Mouse (Mus musculus): Measurements from ENCODE around the gene Eif4b.

Gene Eif4b

GRCm38 (mm10) chr15:102073559-102074069 lies at the start of gene Eif4b:
Eif4b (plus strand) TSS chr15:102073773.
- DNase-seq (ENCODE audit: low spot score): peak; percentile 99

- DNase-seq (ENCODE audit: low spot score): no peak
These were observed 49.7 kb upstream of the Eif4b start for GRCm38 (mm10) chr15:102023888-102024287.

GRCm38 (mm10) chr15:102025136-102025872 lies 48.3 kb upstream of the Eif4b start:
- DNase-seq (ENCODE audit: low spot score): peak; percentile 92

- peak; percentile 90 for DNase-seq (ENCODE audit: low spot score)
These were observed 47.1 kb upstream of the Eif4b start for GRCm38 (mm10) chr15:102026430-102026829.

- peak; percentile 89 for DNase-seq (ENCODE audit: low spot score)
These were observed 45.5 kb upstream of the Eif4b start, which contains the start of gene Krt18 for GRCm38 (mm10) chr15:102028040-102028439. Krt18 (plus strand) TSS chr15:102028180.

GRCm38 (mm10) chr15:102034121-102035053 lies 39.2 kb upstream of the Eif4b start:
- DNase-seq (ENCODE audit: low spot score): peak; percentile 64

- DNase-seq (ENCODE audit: low spot score): peak; percentile 11
These were observed 33.3 kb upstream of the Eif4b start for GRCm38 (mm10) chr15:102040277-102040676.

GRCm38 (mm10) chr15:102041951-102042350 lies 31.6 kb upstream of the Eif4b start:
- DNase-seq (ENCODE audit: low spot score): no peak

- peak; percentile 65 for DNase-seq (ENCODE audit: low spot score)
These were observed 28.8 kb upstream of the Eif4b start for GRCm38 (mm10) chr15:102044745-102045144.

GRCm38 (mm10) chr15:102045691-102046090 lies 27.9 kb upstream of the Eif4b start:
- DNase-seq (ENCODE audit: low spot score): no peak

GRCm38 (mm10) chr15:102048006-102048405 lies 25.6 kb upstream of the Eif4b start:
- DNase-seq (ENCODE audit: low spot score): no peak

GRCm38 (mm10) chr15:102049871-102050270 lies 23.7 kb upstream of the Eif4b start:
- no peak for DNase-seq (ENCODE audit: low spot score)

GRCm38 (mm10) chr15:102051920-102052683 lies 21.5 kb upstream of the Eif4b start:
- DNase-seq (ENCODE audit: low spot score): peak; percentile 74

- no peak for DNase-seq (ENCODE audit: low spot score)
These were observed 16.9 kb upstream of the Eif4b start for GRCm38 (mm10) chr15:102056495-102057174.

- peak; percentile 91 for DNase-seq (ENCODE audit: low spot score)
These were observed 7.8 kb upstream of the Eif4b start for GRCm38 (mm10) chr15:102065661-102066325.

GRCm38 (mm10) chr15:102070476-102071467 lies 2.8 kb upstream of the Eif4b start:
- DNase-seq (ENCODE audit: low spot score): no peak

GRCm38 (mm10) chr15:102072963-102073558 lies 512 bp upstream of the Eif4b start:
- no peak for DNase-seq (ENCODE audit: low spot score)

- peak; percentile 73 for DNase-seq (ENCODE audit: low spot score)
These were observed 628 bp downstream of the Eif4b start for GRCm38 (mm10) chr15:102074070-102074731.

All from yolk sac, embryonic 10.5 days (tissue).